Mouse (Mus musculus): ENCODE data around the gene Sec61a1.

GRCm38 (mm10) chr6:88549916-88550315 lies 31.2 kb upstream of the Sec61a1 start:
- no peak for TF ChIP-seq JUN (IDR thresholded peaks at IDR 0.05; ENCODE audit: insufficient read depth, low read depth, low read length)
- TF ChIP-seq E2F4 (IDR thresholded peaks at IDR 0.05; ENCODE audit: insufficient replicate concordance, low read depth, low read length) = no peak
- no peak for TF ChIP-seq MAFK (IDR thresholded peaks at IDR 0.05; ENCODE audit: insufficient replicate concordance, low read length)
- no peak for TF ChIP-seq POLR2A (IDR thresholded peaks at IDR 0.05; ENCODE audit: low read depth, low read length)
- TF ChIP-seq CTCF (conservative IDR thresholded peaks at IDR 0.05 in 1 of 2, IDR thresholded peaks at IDR 0.05 in 1 of 2; ENCODE audit: low read depth in 2 of 2, low read length in 2 of 2) = no peak
